Mouse (Mus musculus): ENCODE results near the gene Vsx1. TPM values are rescaled to one million over a fixed set of nuclear protein-coding genes. Genes with fewer than 3 reads are reported as not detected.

Vsx1 gene
- polyA plus RNA-seq, 1 experiment from 2014 or later = not detected

- Histone ChIP-seq H3K4me1 (replicated peaks) (no peaks in the 10 kb centered on the region), H3K4me2 (replicated peaks) (no peak overlapping the region), H3K9me3 (no peaks in the 10 kb centered on the region), H3K27me3 (replicated peaks) (no peaks in the 10 kb centered on the region), H3K36me3 (no peaks in the 10 kb centered on the region), H3K9ac (no peak overlapping the region), H3K27ac (no peak overlapping the region), H3K4me3 (replicated peaks) (no peak overlapping the region)
- WGBS = 1% methylated on average over 3 of the region's 3 CpGs
- ATAC-seq = peak; percentile 31; the same call in 1 of the 2 replicates
Measured at GRCm38 (mm10) chr2:150678392-150678791, 10.8 kb downstream of the Vsx1 start.

GRCm38 (mm10) chr2:150675525-150675924, 13.6 kb downstream of the Vsx1 start:
- Histone ChIP-seq H3K9me3 (no peaks in the 10 kb centered on the region), H3K9ac (no peak overlapping the region), H3K4me1 (replicated peaks) (no peaks in the 10 kb centered on the region), H3K36me3 (no peaks in the 10 kb centered on the region), H3K4me3 (replicated peaks) (no peak overlapping the region), H3K4me2 (replicated peaks) (no peak overlapping the region), H3K27ac (no peak overlapping the region), H3K27me3 (replicated peaks) (no peaks in the 10 kb centered on the region)
- 30% methylated on average over 1 of the region's 1 CpGs for WGBS
- ATAC-seq = no peak

GRCm38 (mm10) chr2:150674900-150675299, 14.3 kb downstream of the Vsx1 start:
- Histone ChIP-seq H3K4me1 (replicated peaks) (no peaks in the 10 kb centered on the region), H3K4me2 (replicated peaks) (no peak overlapping the region), H3K9me3 (no peaks in the 10 kb centered on the region), H3K36me3 (no peaks in the 10 kb centered on the region), H3K27me3 (replicated peaks) (no peaks in the 10 kb centered on the region), H3K27ac (no peak overlapping the region), H3K4me3 (replicated peaks) (no peak overlapping the region), H3K9ac (no peak overlapping the region)
- ATAC-seq = peak; percentile 71
- 0% methylated on average over 2 of the region's 2 CpGs for WGBS

- 83% methylated on average over 11 of the region's 11 CpGs for WGBS
- no peak for ATAC-seq
Measured at GRCm38 (mm10) chr2:150673929-150674328, 15.2 kb downstream of the Vsx1 start.

GRCm38 (mm10) chr2:150671609-150672290, 17.4 kb downstream of the Vsx1 start:
- H3K36me3 ChIP-seq = no peaks in the 10 kb centered on the region
- no peaks in the 10 kb centered on the region for H3K27me3 ChIP-seq (replicated peaks)
- H3K9ac ChIP-seq = no peak overlapping the region
- no peak overlapping the region for H3K4me3 ChIP-seq (replicated peaks)
- no peak overlapping the region for H3K4me2 ChIP-seq (replicated peaks)
- H3K9me3 ChIP-seq = no peaks in the 10 kb centered on the region
- H3K4me1 ChIP-seq (replicated peaks) = peaks cover 11% of the 10 kb centered on the region
- no peak for ATAC-seq
- 78% methylated on average over 8 of the region's 8 CpGs for WGBS
- H3K27ac ChIP-seq = no peak overlapping the region

More at GRCm38 (mm10) chr2:150673929-150674328, 15.2 kb downstream of the Vsx1 start:
- Histone ChIP-seq H3K36me3 (no peaks in the 10 kb centered on the region), H3K9me3 (no peaks in the 10 kb centered on the region), H3K27ac (no peak overlapping the region), H3K4me1 (replicated peaks) (no peaks in the 10 kb centered on the region; the same call in 1 of the 2 replicates), H3K4me2 (replicated peaks) (no peak overlapping the region), H3K9ac (no peak overlapping the region), H3K4me3 (replicated peaks) (no peak overlapping the region), H3K27me3 (replicated peaks) (no peaks in the 10 kb centered on the region)

- WGBS = 87% methylated on average over 1 of the region's 1 CpGs
- Histone ChIP-seq H3K9me3 (no peaks in the 10 kb centered on the region), H3K4me2 (replicated peaks) (no peak overlapping the region), H3K27me3 (replicated peaks) (no peaks in the 10 kb centered on the region), H3K36me3 (no peaks in the 10 kb centered on the region), H3K4me3 (replicated peaks) (no peak overlapping the region), H3K9ac (no peak overlapping the region), H3K4me1 (replicated peaks) (peaks cover 12% of the 10 kb centered on the region), H3K27ac (no peak overlapping the region)
- ATAC-seq = no peak
Measured at GRCm38 (mm10) chr2:150670926-150671325, 18.2 kb downstream of the Vsx1 start.

- no peak for ATAC-seq
- 65% methylated on average over 2 of the region's 2 CpGs for WGBS
- H3K4me2 ChIP-seq (replicated peaks) = no peak overlapping the region
- H3K4me1 ChIP-seq (replicated peaks) = peaks cover 14% of the 10 kb centered on the region
- H3K27ac ChIP-seq = no peak overlapping the region
- no peaks in the 10 kb centered on the region for H3K36me3 ChIP-seq
- no peak overlapping the region for H3K4me3 ChIP-seq (replicated peaks)
- H3K9me3 ChIP-seq = no peaks in the 10 kb centered on the region
- no peak overlapping the region for H3K9ac ChIP-seq
- no peaks in the 10 kb centered on the region for H3K27me3 ChIP-seq (replicated peaks)
Measured at GRCm38 (mm10) chr2:150669454-150670045, 19.6 kb downstream of the Vsx1 start.

GRCm38 (mm10) chr2:150668956-150669355, 20.2 kb downstream of the Vsx1 start:
- WGBS = 77% methylated on average over 5 of the region's 5 CpGs
- Histone ChIP-seq H3K27me3 (replicated peaks) (no peaks in the 10 kb centered on the region), H3K27ac (no peak overlapping the region)

GRCm38 (mm10) chr2:150667820-150668766, 21.1 kb downstream of the Vsx1 start, which contains the start of gene Acss1:
Acss1 (minus strand) TSS chr2:150668500.
- Histone ChIP-seq H3K36me3 (no peaks in the 10 kb centered on the region), H3K4me1 (replicated peaks) (peaks cover 14% of the 10 kb centered on the region), H3K9me3 (no peaks in the 10 kb centered on the region), H3K27ac (peak within 1 kb of the TSS; percentile 74), H3K27me3 (replicated peaks) (no peaks in the 10 kb centered on the region), H3K9ac (peak within 1 kb of the TSS; percentile 67), H3K4me3 (replicated peaks) (peak within 1 kb of the TSS; percentile 76), H3K4me2 (replicated peaks) (peak within 1 kb of the TSS; percentile 94)
- WGBS = 2% methylated on average over 61 of the region's 61 CpGs
- peak; percentile 82 for ATAC-seq

More at GRCm38 (mm10) chr2:150668956-150669355, 20.2 kb downstream of the Vsx1 start:
- Histone ChIP-seq H3K4me3 (replicated peaks) (no peak overlapping the region), H3K36me3 (no peaks in the 10 kb centered on the region), H3K9ac (no peak overlapping the region), H3K4me1 (replicated peaks) (peaks cover 14% of the 10 kb centered on the region), H3K9me3 (no peaks in the 10 kb centered on the region), H3K4me2 (replicated peaks) (no peak overlapping the region)
- no peak for ATAC-seq

GRCm38 (mm10) chr2:150667065-150667819, 21.9 kb downstream of the Vsx1 start:
- H3K27me3 ChIP-seq (replicated peaks) = no peaks in the 10 kb centered on the region
- no peaks in the 10 kb centered on the region for H3K36me3 ChIP-seq
- H3K9ac ChIP-seq = peak overlapping the region; percentile 67
- peak overlapping the region; percentile 74 for H3K27ac ChIP-seq
- peak; percentile 61 for ATAC-seq
- peak overlapping the region; percentile 94 for H3K4me2 ChIP-seq (replicated peaks)
- H3K9me3 ChIP-seq = no peaks in the 10 kb centered on the region
- peak overlapping the region; percentile 76 for H3K4me3 ChIP-seq (replicated peaks)
- WGBS = 4% methylated on average over 17 of the region's 17 CpGs
- H3K4me1 ChIP-seq (replicated peaks) = peaks cover 14% of the 10 kb centered on the region

GRCm38 (mm10) chr2:150666723-150667064, 22.5 kb downstream of the Vsx1 start:
- Histone ChIP-seq H3K4me2 (replicated peaks) (peak overlapping the region; percentile 94), H3K27ac (0 out of 2 replicates have a peak overlapping the region, but pooled peaks have one; percentile 6), H3K4me1 (replicated peaks) (peaks cover 14% of the 10 kb centered on the region), H3K4me3 (replicated peaks) (peak overlapping the region; percentile 76), H3K9ac (no peak overlapping the region), H3K36me3 (no peaks in the 10 kb centered on the region), H3K27me3 (replicated peaks) (no peaks in the 10 kb centered on the region), H3K9me3 (no peaks in the 10 kb centered on the region)
- WGBS = 52% methylated on average over 7 of the region's 7 CpGs
- ATAC-seq = no peak

Measured in intestine, embryonic 15.5 days (tissue).